18 mouse cellular contexts compared by ENCODE assay signal in the genomic region with DNA sequence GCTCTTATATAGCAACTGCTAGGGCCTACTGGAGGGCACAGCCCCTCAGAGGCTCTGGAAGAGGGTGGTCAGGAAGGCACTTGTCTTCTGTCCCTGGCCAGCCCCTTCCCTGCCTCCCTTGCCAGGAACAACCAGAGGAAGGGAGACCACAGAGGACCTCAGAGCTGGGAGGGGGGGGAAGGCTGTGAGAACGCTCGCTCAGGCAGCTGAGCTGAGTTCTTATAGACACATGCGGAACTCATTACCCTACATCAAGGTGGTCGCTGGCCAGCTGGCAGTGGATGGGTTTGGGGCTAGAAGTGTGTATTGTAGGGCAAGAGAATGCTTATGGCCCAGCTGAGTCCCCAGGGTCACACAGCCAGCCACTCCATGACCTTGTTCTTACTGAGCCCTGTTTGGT. TPM values are rescaled to one million over a fixed set of nuclear protein-coding genes. Genes with fewer than 3 reads are reported as not detected.
DNase-seq lines count a peak whose midpoint lies in the region; ATAC-seq lines count a peak whose summit lies in the region.
"Had no signal": no experiment of that assay in that cellular context is flagged by ENCODE, and none has a peak within 500 bp of the region (broad histone marks: within the 10 kb centered on the region; RNA-seq: fewer than 3 reads in every experiment).

No protein-coding gene starts in this region.

- no peak overlapping the region; the same call in 1 of the 2 replicates for H3K9ac ChIP-seq in midbrain, embryonic 13.5 days (replicated peaks)
- H3K9ac ChIP-seq: forebrain, postnatal 0 days; heart, embryonic 13.5 days; lung, embryonic 14.5 days had no signal

- no peak overlapping the region for H3K4me2 ChIP-seq in midbrain, embryonic 13.5 days (replicated peaks)
- H3K4me2 ChIP-seq: heart, embryonic 13.5 days; liver, embryonic 11.5 days; lung, embryonic 14.5 days had no signal

- DNase-seq in heart, adult 11 months: peak; percentile 93
- no peak for DNase-seq in heart, postnatal 10 days
- peak; percentile 46 for DNase-seq in midbrain, embryonic 10.5 days (ENCODE audit: low spot score)
- DNase-seq in forelimb bud, embryonic 11.5 days (ENCODE audit: low read depth, low spot score): peak; percentile 77
- no peak for DNase-seq in cerebellum, adult 11 months
- no peak for DNase-seq in left cerebral cortex, postnatal 4 days
- DNase-seq in gastrocnemius, postnatal 14 days: no peak
- DNase-seq: adrenal gland, postnatal 14 days; cerebellum, postnatal 14 days; forebrain, postnatal 0 days; kidney, adult 8-10 months; thymus, adult 2 months had no signal

- 46% methylated on average over 4 of the region's 4 CpGs for WGBS in midbrain, embryonic 10.5 days
- 22% methylated on average over 4 of the region's 4 CpGs for WGBS in midbrain, embryonic 13.5 days

- intact Hi-C loops in heart, postnatal 10 days (cut with DNase I): no loop called here
- intact Hi-C loops in left cerebral cortex, postnatal 4 days (cut with DNase I): no loop called here
- intact Hi-C loops in gastrocnemius, postnatal 14 days (cut with DNase I; ENCODE audit: low total_unique reads): no loop called here

- H3K4me3 ChIP-seq in midbrain, embryonic 10.5 days: peak overlapping the region; percentile 16; the same call in 1 of the 2 replicates
- no peak overlapping the region for H3K4me3 ChIP-seq in midbrain, embryonic 13.5 days (replicated peaks)
- H3K4me3 ChIP-seq: heart, embryonic 13.5 days; left cerebral cortex, adult 2 months had no signal

- H3K9me3 ChIP-seq in midbrain, embryonic 10.5 days (replicated peaks): no peaks in the 10 kb centered on the region
- no peaks in the 10 kb centered on the region for H3K9me3 ChIP-seq in midbrain, embryonic 13.5 days

- H3K27ac ChIP-seq in midbrain, embryonic 10.5 days (replicated peaks): peak overlapping the region; percentile 81
- no peak overlapping the region for H3K27ac ChIP-seq in midbrain, embryonic 13.5 days
- H3K27ac ChIP-seq: heart, embryonic 13.5 days; left cerebral cortex, adult 2 months had no signal

- H3K36me3 ChIP-seq in midbrain, embryonic 10.5 days: peaks cover 3% of the 10 kb centered on the region
- H3K36me3 ChIP-seq in midbrain, embryonic 13.5 days: no peaks in the 10 kb centered on the region

- ATAC-seq in midbrain, embryonic 13.5 days: no peak
- ATAC-seq: forebrain, postnatal 0 days; midbrain, embryonic 16.5 days had no signal

- H3K4me1 ChIP-seq in midbrain, embryonic 10.5 days: peaks cover 55% of the 10 kb centered on the region
- peaks cover 38% of the 10 kb centered on the region for H3K4me1 ChIP-seq in midbrain, embryonic 13.5 days (replicated peaks)

- peaks cover 10% of the 10 kb centered on the region; the same call in 1 of the 2 replicates for H3K27me3 ChIP-seq in midbrain, embryonic 10.5 days (ENCODE audit: low read depth, poor library complexity, severe bottlenecking)
- H3K27me3 ChIP-seq in midbrain, embryonic 13.5 days: peaks cover 8% of the 10 kb centered on the region

RNA-seq across cellular contexts. Expression of gene Id3, which starts 7.3 kb away (rescaled TPM):
- total RNA-seq in heart, postnatal 10 days (2021): 100 to 1,000 TPM; 104 TPM
- polyA plus RNA-seq in midbrain, embryonic 10.5 days (2016; fragmentation: Nextera tagmentation; extraction: Ambion mirVana): 619 and 802 TPM in 2 replicates
- 175 and 214 TPM in 2 replicates for polyA plus RNA-seq in midbrain, embryonic 13.5 days (2015; fragmentation: Nextera tagmentation; extraction: Ambion mirVana)
- 10 to 100 TPM; 50.9 to 52.7 TPM for total RNA-seq in left cerebral cortex, postnatal 4 days (2021)
- 10 to 100 TPM; 28.4 to 28.7 TPM for total RNA-seq in gastrocnemius, postnatal 14 days (2021)

RNA-seq across cellular contexts. Expression of gene E2f2, which starts 21.6 kb away (rescaled TPM):
- 1 to 10 TPM; 4.3 to 6.8 TPM for total RNA-seq in heart, postnatal 10 days (2021)
- 10.3 and 10.8 TPM in 2 replicates for polyA plus RNA-seq in midbrain, embryonic 10.5 days (2016; fragmentation: Nextera tagmentation; extraction: Ambion mirVana)
- 3.8 and 4.0 TPM in 2 replicates for polyA plus RNA-seq in midbrain, embryonic 13.5 days (2015; fragmentation: Nextera tagmentation; extraction: Ambion mirVana)
- total RNA-seq in left cerebral cortex, postnatal 4 days (2021): 1 to 10 TPM; 1.4 to 1.5 TPM
- 1 to 10 TPM; 4.0 to 6.5 TPM for total RNA-seq in gastrocnemius, postnatal 14 days (2021)

RNA-seq across cellular contexts. Expression of gene Asap3, which starts 55.6 kb away (rescaled TPM):
- 10 to 100 TPM in 1 of 2 experiments, 1 to 10 TPM in 1; 5.7 to 10.8 TPM for total RNA-seq in heart, postnatal 10 days (2021)
- polyA plus RNA-seq in midbrain, embryonic 10.5 days (2016; fragmentation: Nextera tagmentation; extraction: Ambion mirVana): 6.0 and 7.1 TPM in 2 replicates
- polyA plus RNA-seq in midbrain, embryonic 13.5 days (2015; fragmentation: Nextera tagmentation; extraction: Ambion mirVana): 3.9 and 4.5 TPM in 2 replicates
- 1 to 10 TPM; 4.2 to 4.9 TPM for total RNA-seq in left cerebral cortex, postnatal 4 days (2021)
- total RNA-seq in gastrocnemius, postnatal 14 days (2021): 1 to 10 TPM; 4.0 to 5.9 TPM

Comparison
In these comparisons a context has a peak if more than half of its experiments do, and no peak if none do; other contexts are left out.
1. DNase-seq: peak in heart, adult 11 months (single experiment), midbrain, embryonic 10.5 days (single experiment) and forelimb bud, embryonic 11.5 days (single experiment); none in heart, postnatal 10 days (0 of 2), cerebellum, adult 11 months (single experiment), left cerebral cortex, postnatal 4 days (single experiment) and gastrocnemius, postnatal 14 days (single experiment).